Mouse (Mus musculus) heart, adult 2 months (tissue): ENCODE results near the gene Odf2. TPM values are rescaled to one million over a fixed set of nuclear protein-coding genes. Genes with fewer than 3 reads are reported as not detected.

Experiments used
- DNase-seq, 2 experiments: peaks; one replicate each; pipeline ENCODE4 v3.0.0; 2021
- H3K27ac ChIP-seq: fragments of 200-600 bp; 2 replicates; pipeline ENCODE4 v1.8.1; 2022
- H3K27me3 ChIP-seq: fragments of 200-500 bp; 2 replicates; pipeline ENCODE4 v1.6.1; 2012; ENCODE audit warnings: mild to moderate bottlenecking, low read length, inconsistent platforms, mixed read lengths; ENCODE audit not compliant: control insufficient read depth, insufficient read depth
- H3K36me3 ChIP-seq: fragments of 200-500 bp; 2 replicates; pipeline ENCODE4 v1.6.1; 2012; ENCODE audit warnings: low read length, inconsistent platforms; ENCODE audit not compliant: control insufficient read depth, insufficient read depth
- H3K4me1 ChIP-seq: fragments of 200-500 bp; 2 replicates; pipeline ENCODE4 v1.6.1; 2011; ENCODE audit warnings: low read length; ENCODE audit not compliant: control insufficient read depth, insufficient read depth
- H3K4me3 ChIP-seq: fragments of 200-600 bp; 2 replicates; pipeline ENCODE4 v1.8.1; 2022
- H3K79me2 ChIP-seq: fragments of 200-500 bp; replicated peaks from 2 replicates; pipeline ENCODE4 v1.6.1; 2012; ENCODE audit warnings: mild to moderate bottlenecking, inconsistent platforms, low read length, moderate library complexity, mixed read lengths; ENCODE audit not compliant: control insufficient read depth, insufficient read depth
- H3K9ac ChIP-seq: fragments of 200-500 bp; 2 replicates; pipeline ENCODE4 v1.6.1; 2012; ENCODE audit warnings: low read depth, mild to moderate bottlenecking, control low read depth, inconsistent platforms, low read length, mixed read lengths
- CTCF ChIP-seq: fragments of 200-600 bp; IDR thresholded peaks from 2 replicates; pipeline ENCODE4 v1.8.1; 2022; ENCODE audit warnings: antibody characterized with exemption, mild to moderate bottlenecking, moderate library complexity
- EP300 ChIP-seq: fragments of 200-500 bp; IDR thresholded peaks from 2 replicates; pipeline ENCODE4 v1.6.1; 2011; ENCODE audit warnings: low read depth, low read length, control low read depth; ENCODE audit not compliant: insufficient read depth
- POLR2A ChIP-seq: fragments of 200-500 bp; IDR thresholded peaks from 2 replicates; pipeline ENCODE4 v1.6.1; 2011; ENCODE audit warnings: mild to moderate bottlenecking, low read depth, low read length, control low read depth; ENCODE audit not compliant: insufficient read depth
- WGBS: fragments of 180-500 bp; shearing (Covaris S2); methylation state at CpG from one replicate; pipeline ENCODE4 v1.1.7; 2018; 5-methylcytosine and 5-hydroxymethylcytosine counted together
- intact Hi-C: fragments of 180-260 bp; cut with DNase I; formaldehyde crosslinking; loops from one replicate; pipeline ENCODE4 v1.15.1; 2025
- polyA plus RNA-seq: library from polyadenylated mRNA; depleted of rRNA; stranded (reverse); fragments of >200 nt; gene quantifications from 2 replicates; pipeline ENCODE4 v1.2.3, GENCODE M21; 2012
- total RNA-seq, 2 experiments: library from RNA; stranded (reverse); gene quantifications; 2 replicates each; pipeline ENCODE4 v1.2.3; 2021

The Odf2 gene
- total and polyA plus RNA-seq, 3 experiments, result 16.6 to 22.3 (median 20.1) TPM

GRCm38 (mm10) chr2:29940073-29940472, 51.1 kb downstream of the Odf2 start:
- DNase-seq, result no peak
- Histone ChIP-seq H3K27me3 (no peaks in the 10 kb centered on the region), H3K79me2 (peaks cover 4% of the 10 kb centered on the region), H3K4me3 (no peak overlapping the region), H3K36me3 (peaks cover 12% of the 10 kb centered on the region), H3K4me1 (peaks cover 14% of the 10 kb centered on the region), H3K9ac (no peak overlapping the region), H3K27ac (no peak overlapping the region)
- TF ChIP-seq CTCF (no peak), EP300 (no peak), POLR2A (no peak)
- intact Hi-C loops, result no loop called here
- WGBS, result 89% methylated on average over 9 of the region's 9 CpGs

DNA sequence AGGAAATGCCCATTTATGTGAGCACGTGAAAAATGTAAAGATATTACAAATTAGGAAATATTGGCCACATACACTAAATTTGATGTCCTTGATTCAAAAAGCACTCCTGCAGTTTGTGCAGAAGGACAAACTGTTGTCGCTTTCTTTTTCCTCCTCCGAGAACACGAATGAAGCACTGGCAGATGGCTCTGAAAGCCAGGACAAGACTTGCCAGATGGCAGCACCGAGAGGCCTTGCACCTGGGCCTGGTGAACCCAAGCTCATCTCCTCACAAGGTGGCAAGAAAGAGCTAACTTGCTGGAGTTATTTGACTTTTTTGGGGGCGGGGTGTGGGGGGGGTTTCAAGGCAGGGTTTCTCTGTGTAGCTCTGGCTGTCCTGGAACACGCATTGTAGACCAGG, 51.8 kb downstream of the Odf2 start:
- 93% methylated on average over 7 of the region's 7 CpGs for WGBS
- H3K79me2 ChIP-seq, result peaks cover 4% of the 10 kb centered on the region
- intact Hi-C loops, result no loop called here
- no peak for DNase-seq
- H3K4me3 ChIP-seq, result no peak overlapping the region
- peaks cover 15% of the 10 kb centered on the region for H3K4me1 ChIP-seq
- no peak overlapping the region for H3K27ac ChIP-seq
- H3K9ac ChIP-seq, result no peak overlapping the region
- TF ChIP-seq EP300 (no peak), CTCF (no peak), POLR2A (no peak)
- H3K36me3 ChIP-seq, result peaks cover 13% of the 10 kb centered on the region
- no peaks in the 10 kb centered on the region for H3K27me3 ChIP-seq

DNA sequence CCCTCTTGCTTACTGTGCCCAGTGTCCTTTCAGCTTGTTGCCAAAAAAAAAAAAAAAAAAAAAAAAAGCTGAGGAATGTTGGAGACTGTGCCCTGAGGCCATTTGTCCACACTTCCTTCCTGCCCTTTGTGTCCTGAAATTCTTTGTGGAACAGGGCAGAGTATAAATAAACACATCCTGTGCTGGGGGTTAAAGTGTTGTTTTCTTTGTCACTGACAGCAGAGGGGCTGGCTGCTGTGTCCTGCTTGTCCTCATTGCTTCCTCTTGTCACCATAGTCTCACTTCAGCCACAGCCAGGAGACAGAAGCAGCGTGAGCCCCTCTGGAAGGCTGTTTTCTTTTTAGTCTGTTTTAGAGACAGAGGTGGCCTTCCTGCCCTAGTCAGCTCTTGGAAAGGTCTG, 55.7 kb downstream of the Odf2 start:
- WGBS, result 36% methylated on average over 1 of the region's 1 CpGs
- Histone ChIP-seq H3K27ac (peak overlapping the region; percentile 91), H3K9ac (peak overlapping the region; percentile 53), H3K4me1 (peaks cover 12% of the 10 kb centered on the region), H3K36me3 (peaks cover 11% of the 10 kb centered on the region), H3K4me3 (no peak overlapping the region), H3K27me3 (no peaks in the 10 kb centered on the region), H3K79me2 (no peaks in the 10 kb centered on the region)
- intact Hi-C loops, result loop anchor here (2.0 kb wide), 1 partner anchor 20 kb away; the partner anchor contains the start of gene Sptan1
- peak; percentile 42 to 45 for DNase-seq
- peak; percentile 90 for TF ChIP-seq EP300
- TF ChIP-seq POLR2A, result peak; percentile 79
- TF ChIP-seq CTCF, result no peak

DNA sequence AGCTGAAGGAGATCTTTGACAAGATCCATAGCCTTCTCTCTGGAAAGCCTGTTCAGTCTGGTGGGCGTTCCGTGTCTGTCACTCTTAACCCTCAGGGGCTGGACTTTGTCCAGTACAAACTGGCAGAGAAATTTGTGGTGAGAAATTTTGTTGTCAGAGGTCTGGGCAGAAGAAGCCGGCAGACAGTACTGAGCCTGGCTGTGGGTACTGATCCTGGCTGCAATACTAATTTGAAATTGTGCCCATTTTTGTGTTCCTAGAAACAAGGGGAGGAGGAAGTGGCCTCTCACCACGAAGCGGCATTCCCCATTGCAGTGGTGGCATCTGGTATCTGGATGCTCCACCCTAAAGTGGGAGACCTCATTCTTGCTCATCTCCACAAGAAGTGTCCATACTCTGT, 59.9 kb downstream of the Odf2 start:
- no peaks in the 10 kb centered on the region for H3K27me3 ChIP-seq
- H3K9ac ChIP-seq, result no peak overlapping the region
- TF ChIP-seq POLR2A (no peak), EP300 (no peak), CTCF (no peak)
- peaks cover 8% of the 10 kb centered on the region for H3K36me3 ChIP-seq
- 87% methylated on average over 5 of the region's 5 CpGs for WGBS
- no peak overlapping the region for H3K27ac ChIP-seq
- no peak for DNase-seq
- intact Hi-C loops, result no loop called here
- H3K4me1 ChIP-seq, result peaks cover 7% of the 10 kb centered on the region
- H3K4me3 ChIP-seq, result no peak overlapping the region
- no peaks in the 10 kb centered on the region for H3K79me2 ChIP-seq

DNA sequence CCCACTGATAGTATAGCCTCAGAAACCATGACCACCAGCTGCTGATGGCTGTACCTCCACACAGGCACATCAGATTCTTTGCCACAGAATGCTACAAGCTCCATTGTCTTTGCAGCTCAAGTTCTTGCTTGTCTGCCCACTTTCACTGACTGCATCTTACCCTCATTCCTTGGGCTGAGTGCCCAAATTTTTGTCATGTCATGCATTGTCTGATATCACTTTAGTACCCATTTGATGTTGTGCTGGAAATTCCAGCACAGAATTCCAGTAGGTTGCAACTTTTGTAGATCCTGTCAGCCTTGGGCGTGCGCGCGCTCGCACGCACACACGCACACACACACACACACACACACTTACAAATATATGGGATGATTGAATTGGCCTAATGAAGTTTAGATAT, 72.2 kb downstream of the Odf2 start:
- DNase-seq, result no peak
- Histone ChIP-seq H3K79me2 (no peaks in the 10 kb centered on the region; the same call in 1 of the 2 replicates), H3K36me3 (peaks cover 6% of the 10 kb centered on the region), H3K9ac (no peak overlapping the region), H3K27ac (no peak overlapping the region), H3K4me3 (no peak overlapping the region), H3K4me1 (peaks cover 4% of the 10 kb centered on the region), H3K27me3 (no peaks in the 10 kb centered on the region)
- intact Hi-C loops, result loop anchor here (10.0 kb wide), 1 partner anchor 136 kb away; the partner anchor contains the start of gene Urm1
- 98% methylated on average over 7 of the region's 7 CpGs for WGBS
- TF ChIP-seq EP300, result no peak
- no peak for TF ChIP-seq CTCF
- TF ChIP-seq POLR2A, result no peak

- Histone ChIP-seq H3K9ac (peak overlapping the region; percentile 50), H3K27ac (peak overlapping the region; percentile 100), H3K4me1 (peaks cover 14% of the 10 kb centered on the region), H3K79me2 (peaks cover 3% of the 10 kb centered on the region), H3K27me3 (no peaks in the 10 kb centered on the region), H3K36me3 (peaks cover 30% of the 10 kb centered on the region), H3K4me3 (peak overlapping the region; percentile 97)
- DNase-seq, result peak; percentile 47 to 54
- WGBS, result 8% methylated on average over 10 of the region's 10 CpGs
- intact Hi-C loops, result loop anchor here (2.0 to 10.0 kb wide), 3 partner anchors 20 to 140 kb away; partner anchors contain the start of genes Gle1 and Urm1
- TF ChIP-seq EP300, result peak; percentile 88; the same call in 1 of the 2 replicates
- TF ChIP-seq CTCF, result no peak
- TF ChIP-seq POLR2A, result no peak
Measured at GRCm38 (mm10) chr2:29964354-29965249, 75.6 kb downstream of the Odf2 start.
